Mouse (Mus musculus) kidney, adult 9 months (tissue): ENCODE data around the gene Lrrn1.

Experiments used
- DNase-seq: peaks from one replicate; pipeline ENCODE4 v3.0.0; 2022

The Lrrn1 gene

DNA sequence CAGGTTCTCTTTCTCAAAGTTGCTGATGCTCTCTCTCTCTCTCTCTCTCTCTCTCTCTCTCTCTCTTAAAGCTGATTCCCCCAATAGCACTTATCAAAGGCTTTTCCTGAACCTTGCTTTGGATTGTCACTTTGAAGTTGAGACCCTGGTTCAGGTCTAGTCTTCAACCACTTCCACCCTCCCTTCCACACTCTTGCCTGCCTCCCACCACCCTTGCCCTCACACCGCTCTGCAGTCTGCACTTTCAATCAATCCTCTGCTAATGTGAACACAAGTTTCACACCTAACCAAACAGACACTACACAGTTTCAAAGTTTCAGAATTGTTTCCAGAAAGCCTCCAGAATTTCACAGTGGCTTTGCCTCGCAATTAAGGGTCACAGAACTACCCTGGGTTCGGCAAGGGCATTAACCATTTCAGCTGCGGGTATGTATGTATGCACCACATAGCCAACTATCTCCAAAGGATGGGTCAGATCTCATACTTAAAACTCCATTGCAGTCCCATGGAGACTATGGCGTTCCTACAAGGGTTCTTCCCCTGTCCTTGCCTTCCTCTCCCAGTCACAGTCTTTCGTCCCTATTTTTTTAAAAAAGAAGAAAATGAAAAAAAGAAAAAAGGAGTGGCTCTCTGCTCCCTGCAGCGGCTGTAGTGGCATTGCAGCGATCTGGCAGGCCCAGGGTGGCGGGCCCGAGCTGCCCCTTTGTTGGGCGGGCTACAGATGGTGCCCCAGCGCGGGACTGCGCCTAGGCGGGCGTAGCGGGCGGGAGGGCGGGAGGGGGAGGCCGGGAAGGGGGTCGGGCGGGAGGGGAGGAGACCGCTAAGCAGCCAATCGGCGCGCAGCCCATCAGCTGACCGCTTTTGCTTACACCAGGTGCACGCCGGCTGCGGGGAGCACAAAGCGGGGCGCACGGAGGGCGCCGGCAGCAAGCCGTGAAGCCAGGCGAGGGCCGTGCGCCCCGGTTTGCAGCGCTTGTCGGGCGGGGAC is at the start of gene Lrrn1:
Lrrn1 (plus strand) TSS at position 892 of the 988 bp plus-strand sequence.
- DNase-seq = peak; percentile 13

- no peak for DNase-seq
These were observed 35.1 kb upstream of the Lrrn1 start for GRCm38 (mm10) chr6:107494491-107494890.

- DNase-seq = no peak
These were observed 33.7 kb upstream of the Lrrn1 start for GRCm38 (mm10) chr6:107495830-107496229.

GRCm38 (mm10) chr6:107513716-107514115 is 15.9 kb upstream of the Lrrn1 start:
- DNase-seq = no peak

- DNase-seq = no peak
These were observed 5.6 kb upstream of the Lrrn1 start for GRCm38 (mm10) chr6:107523953-107524352.

GRCm38 (mm10) chr6:107529911-107530431 is 403 bp downstream of the Lrrn1 start:
- no peak for DNase-seq

DNA sequence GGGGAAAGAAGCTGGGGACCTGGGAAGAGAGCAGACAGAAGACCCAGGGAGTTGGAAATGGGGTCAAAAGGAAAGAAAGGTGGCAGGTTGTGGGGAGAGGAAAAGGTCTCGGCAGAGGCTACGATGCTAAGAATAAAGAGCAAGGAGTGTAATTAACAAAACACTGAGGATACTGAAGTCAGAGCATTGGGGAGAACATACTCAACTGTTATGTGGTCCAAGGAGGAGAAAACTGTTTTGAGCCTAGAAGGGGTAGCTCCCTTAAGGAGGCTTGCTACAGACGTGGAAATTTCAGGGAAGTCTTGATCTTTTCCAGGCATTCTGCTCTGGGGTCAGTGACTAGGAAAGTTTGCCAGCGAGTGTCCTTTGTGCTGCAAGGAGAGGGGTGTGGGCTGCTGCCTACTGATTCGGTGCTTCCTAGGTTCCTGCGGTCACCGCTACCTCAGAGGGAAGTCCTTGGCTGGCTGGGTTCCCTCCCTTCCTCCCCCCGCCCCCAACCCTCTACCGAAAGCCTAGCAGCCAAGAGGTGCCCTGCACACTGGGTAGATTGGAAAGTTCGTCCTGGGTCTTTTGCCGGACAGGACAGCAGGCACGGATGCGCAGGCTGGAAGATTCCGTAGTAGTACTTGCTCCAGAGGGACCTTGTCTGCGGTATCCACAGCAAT is 1.2 kb downstream of the Lrrn1 start:
- no peak for DNase-seq

- DNase-seq = no peak
These were observed 2.0 kb downstream of the Lrrn1 start for GRCm38 (mm10) chr6:107531526-107532080.

- no peak for DNase-seq
These were observed 5.0 kb downstream of the Lrrn1 start for GRCm38 (mm10) chr6:107534533-107534932.

DNA sequence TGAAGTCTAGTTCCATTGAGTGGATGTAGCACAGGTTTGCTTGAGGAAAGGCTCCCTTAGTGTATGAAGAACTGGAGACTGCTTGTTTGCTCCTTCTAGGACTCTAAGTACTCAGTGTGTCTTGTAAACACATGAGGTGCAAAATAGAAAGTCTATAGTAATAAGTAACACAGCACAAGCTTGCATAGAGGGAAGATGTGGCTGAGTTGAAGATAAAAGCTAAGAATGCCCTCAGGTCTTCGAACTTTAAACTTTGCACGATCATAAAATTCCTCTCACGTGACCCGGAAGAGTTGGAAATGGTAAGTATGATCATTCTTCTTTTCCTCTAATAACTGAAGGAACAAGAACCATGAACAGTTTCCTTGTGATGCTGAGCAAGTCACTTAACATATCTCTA is 7.1 kb downstream of the Lrrn1 start:
- DNase-seq = no peak

- DNase-seq = no peak
These were observed 11.7 kb downstream of the Lrrn1 start for GRCm38 (mm10) chr6:107541222-107541621.

DNA sequence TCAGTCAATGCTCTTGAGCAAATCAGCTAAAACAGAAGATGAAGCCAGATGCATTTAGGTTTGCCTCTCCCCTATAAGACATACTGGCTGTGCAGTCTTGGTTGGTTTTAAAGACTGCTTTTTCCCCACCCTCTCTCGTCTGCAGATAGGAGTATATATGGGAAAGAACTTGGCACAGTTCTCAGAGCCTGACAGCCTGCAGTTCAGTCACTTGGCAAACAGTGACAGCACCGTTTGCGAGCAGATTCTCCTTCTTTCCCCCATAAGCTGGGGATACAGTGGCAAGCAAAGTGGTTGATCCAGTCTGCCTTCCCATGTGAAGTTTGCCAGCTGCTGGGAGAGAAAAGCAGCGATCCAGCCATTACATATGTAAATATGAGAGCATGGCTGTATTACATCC is 12.3 kb downstream of the Lrrn1 start:
- no peak for DNase-seq

DNA sequence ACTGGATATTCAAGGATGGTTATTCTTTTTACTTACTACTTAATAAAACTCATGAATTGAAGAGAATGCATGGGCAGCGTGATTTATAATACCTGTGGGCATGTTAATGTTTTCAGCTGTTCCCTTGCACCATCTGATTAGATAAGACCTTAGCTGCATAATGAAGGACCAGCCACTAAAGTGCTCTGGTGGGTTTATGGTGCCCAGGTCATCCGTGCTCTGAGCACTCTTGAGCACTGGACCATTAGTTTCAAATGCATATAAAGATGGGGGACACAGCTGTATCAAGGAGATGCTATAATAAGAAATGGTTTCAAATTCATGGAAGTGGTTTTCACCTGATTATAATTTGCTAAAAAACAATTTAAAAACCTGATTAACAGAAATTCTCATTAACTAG is 16.7 kb downstream of the Lrrn1 start:
- DNase-seq = no peak

DNA sequence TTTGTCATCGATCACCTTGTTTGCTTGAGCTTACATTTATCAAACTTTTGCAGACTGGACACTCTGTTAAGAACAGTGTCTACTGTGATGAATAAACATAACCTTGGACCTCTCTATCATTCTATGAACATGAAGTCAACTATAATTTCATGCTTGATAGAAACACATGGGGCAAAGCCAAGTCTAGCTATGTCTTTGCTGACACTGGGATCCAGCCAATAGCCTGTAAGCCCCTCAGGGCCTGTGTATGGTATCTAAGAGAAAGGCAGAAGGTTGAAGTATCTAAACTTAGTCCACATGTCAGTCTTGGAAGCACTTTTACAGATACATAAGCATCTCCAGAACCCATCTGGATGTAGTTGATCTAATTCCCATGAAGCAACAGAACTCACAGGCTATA is 22.9 kb downstream of the Lrrn1 start:
- DNase-seq = no peak

GRCm38 (mm10) chr6:107555364-107555763 is 25.8 kb downstream of the Lrrn1 start:
- DNase-seq = no peak

DNA sequence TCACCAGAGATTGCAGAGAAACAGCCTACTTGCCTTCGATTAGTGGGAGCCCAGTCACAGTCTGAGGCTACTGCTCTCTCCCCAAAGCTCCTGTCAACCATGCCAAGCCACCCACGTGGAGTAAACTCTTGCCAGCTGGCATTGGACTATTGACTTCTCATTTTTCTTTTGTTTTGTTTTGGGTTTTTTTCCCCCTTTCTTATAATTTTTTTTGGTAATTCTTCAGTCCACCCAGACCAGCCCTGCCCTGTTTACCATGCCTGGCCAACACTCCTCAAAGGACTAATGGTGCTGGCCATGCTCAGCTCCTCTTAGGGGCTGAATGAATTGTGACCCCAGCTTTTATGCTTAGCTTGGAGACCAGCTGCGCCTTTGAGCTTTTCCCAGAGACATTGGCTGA is 27.4 kb downstream of the Lrrn1 start:
- no peak for DNase-seq

DNA sequence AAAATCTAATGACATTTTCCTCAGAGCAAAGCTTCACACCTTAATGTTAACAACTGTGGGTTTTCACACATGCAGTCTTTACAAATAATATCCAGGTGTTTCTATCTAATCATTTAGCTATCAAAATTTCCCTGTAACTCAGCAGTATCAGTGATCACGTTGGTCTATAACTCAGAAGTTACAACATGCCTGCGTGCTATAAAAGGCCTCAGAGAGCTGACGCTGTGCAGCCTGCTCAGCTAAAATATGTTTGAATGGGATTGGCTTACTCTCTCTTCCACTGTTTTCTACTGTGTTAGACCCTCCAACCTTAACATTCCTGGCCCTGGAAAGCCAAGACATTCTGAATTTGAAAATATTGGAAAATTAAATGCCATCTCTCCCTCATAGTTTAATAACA is 28.2 kb downstream of the Lrrn1 start:
- no peak for DNase-seq

GRCm38 (mm10) chr6:107562255-107562654 is 32.7 kb downstream of the Lrrn1 start:
- no peak for DNase-seq

DNA sequence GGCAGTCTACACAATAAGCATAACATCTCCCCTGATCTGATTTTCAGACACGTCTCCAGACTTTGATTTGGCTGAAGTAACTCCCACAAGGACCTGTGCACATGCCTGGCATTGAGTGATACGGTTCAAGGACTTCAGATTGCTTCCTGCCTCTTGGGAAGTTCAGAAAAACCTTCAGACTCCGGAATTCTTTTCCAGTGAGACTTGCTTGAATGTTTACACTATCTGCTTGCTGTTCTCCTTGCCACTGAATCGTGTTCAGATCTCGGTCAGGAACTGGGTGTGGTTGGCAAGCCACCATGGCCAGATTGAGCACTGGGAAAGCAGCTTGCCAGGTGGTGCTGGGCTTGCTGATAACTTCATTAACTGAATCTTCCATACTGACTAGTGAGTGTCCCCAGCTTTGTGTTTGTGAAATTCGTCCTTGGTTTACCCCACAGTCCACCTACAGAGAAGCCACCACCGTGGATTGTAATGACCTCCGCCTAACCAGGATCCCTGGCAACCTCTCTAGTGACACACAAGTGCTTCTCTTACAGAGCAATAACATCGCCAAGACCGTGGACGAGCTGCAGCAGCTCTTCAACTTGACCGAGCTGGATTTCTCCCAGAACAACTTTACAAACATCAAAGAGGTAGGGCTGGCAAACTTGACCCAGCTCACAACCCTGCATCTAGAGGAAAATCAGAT is 37.5 kb downstream of the Lrrn1 start:
- DNase-seq = no peak

DNA sequence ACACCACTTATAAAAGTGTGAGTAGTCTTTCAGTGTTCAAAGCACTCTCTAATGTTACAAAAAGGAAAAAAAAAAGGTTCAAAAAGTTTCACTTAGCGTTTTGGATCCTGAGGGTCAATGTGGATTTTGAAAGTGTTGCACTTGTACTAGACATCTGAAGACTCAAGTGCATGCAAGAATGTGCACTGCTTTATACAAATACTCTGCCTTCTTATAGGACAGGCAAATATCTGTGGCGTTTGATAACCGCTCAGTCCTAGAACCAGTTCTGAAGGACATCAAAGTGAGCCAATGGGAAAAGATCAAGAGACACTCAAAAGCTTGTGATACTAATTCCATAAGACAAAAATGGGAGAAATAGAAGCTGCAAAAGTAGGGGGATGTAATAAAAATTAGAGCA is 45.0 kb downstream of the Lrrn1 start:
- no peak for DNase-seq

DNA sequence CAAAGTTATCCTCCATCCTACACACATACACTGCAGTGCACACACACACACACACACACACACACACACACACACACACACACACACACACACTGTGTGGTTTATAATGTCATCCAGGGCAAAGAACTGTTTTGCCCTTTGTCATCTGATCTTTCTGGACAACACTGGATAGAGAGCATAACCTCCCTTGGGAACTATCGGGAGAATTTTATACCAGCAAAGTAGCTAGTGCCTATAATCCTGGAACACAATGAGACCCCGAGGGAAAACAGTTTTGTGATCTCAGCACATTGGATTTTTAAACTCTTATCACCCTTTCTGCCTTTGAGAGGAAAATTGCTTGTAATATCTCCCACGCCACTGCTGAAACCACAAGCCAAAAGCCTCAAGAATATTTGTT is 45.8 kb downstream of the Lrrn1 start:
- no peak for DNase-seq

DNA sequence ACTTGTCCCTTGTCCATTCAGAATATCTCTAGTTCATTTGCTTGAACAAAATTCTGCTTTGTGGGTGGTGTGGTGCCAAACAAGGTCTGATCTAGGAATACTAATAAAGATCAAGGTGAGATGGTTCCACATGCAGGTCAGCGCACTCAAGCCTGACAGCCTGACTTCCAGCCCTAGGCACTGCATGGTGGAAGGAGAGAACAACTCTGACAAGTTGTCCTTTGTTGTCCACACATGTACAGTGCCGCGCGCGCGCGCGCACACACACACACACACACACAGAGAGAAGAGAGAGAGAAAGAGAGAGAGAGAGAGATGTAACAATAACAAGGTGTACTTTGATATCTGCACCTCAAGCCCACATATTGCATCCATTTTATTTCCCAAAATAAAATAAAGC is 47.7 kb downstream of the Lrrn1 start:
- no peak for DNase-seq
